Mouse (Mus musculus): ENCODE measurements around the gene Fam186a. TPM values are rescaled to one million over a fixed set of nuclear protein-coding genes. Genes with fewer than 3 reads are reported as not detected.
"Not testable (repeated sequence)": the region's sequence is repeated elsewhere in the genome, so short reads cannot be mapped to it uniquely, and the experiment has no call there.

Fam186a gene
- total RNA-seq, 2 experiments from 2014 or later = 0.06 to 0.10 TPM

DNA sequence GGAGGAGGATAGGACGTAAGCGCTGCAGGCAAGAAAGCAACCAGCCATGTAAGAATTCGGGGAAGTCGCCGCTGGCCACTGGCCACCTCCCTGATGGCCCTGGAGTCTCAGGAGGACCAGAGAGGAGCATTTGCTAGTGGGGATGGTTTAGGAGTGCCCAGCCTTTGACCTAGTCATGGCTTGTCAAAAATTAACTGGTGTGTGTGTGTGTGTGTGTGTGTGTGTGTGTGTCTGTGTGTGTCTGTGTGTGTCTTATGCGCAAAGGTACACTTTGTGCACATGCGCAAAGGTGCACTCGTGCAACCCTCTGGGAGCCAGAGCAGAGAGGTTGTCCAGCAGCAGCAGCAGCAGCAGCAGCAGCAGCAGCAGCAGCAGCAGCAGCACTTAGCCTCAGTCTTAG lies 29.0 kb downstream of the Fam186a start:
- no peak for DNase-seq (ENCODE audit: low spot score)
- intact Hi-C loops (cut with DNase I) = no loop called here

GRCm38 (mm10) chr15:99936659-99937058 lies 30.2 kb downstream of the Fam186a start:
- intact Hi-C loops (cut with DNase I) = no loop called here
- no peak for DNase-seq (ENCODE audit: low spot score)

DNA sequence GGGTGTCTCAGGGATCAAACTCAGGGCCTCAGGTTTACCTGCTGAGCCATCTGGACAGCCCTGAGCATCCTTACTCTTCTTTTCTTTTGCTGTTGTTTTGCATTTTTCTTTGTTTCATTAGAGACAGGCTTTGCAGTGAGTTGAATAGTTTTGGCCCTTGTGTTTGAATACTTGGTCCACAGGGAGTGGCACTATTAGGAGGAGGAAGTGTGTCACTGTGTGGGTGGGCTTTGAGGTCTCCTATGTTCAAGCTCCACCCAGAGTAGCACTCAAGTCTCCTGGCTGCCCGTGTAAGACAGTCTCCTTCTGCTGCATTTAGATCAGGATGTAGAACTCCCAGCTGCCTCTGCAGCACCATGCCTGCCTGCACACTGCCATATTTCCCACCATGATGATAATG lies 32.4 kb downstream of the Fam186a start:
- intact Hi-C loops (cut with DNase I) = no loop called here
- no peak for DNase-seq (ENCODE audit: low spot score)

GRCm38 (mm10) chr15:99931231-99931630 lies 35.6 kb downstream of the Fam186a start:
- DNase-seq (ENCODE audit: low spot score) = no peak
- intact Hi-C loops (cut with DNase I) = no loop called here

- intact Hi-C loops (cut with DNase I) = no loop called here
- no peak for DNase-seq (ENCODE audit: low spot score)
Measured at GRCm38 (mm10) chr15:99919601-99920158, 47.2 kb downstream of the Fam186a start.

GRCm38 (mm10) chr15:99917264-99917663 lies 49.6 kb downstream of the Fam186a start:
- intact Hi-C loops (cut with DNase I) = no loop called here
- no peak for DNase-seq (ENCODE audit: low spot score)

GRCm38 (mm10) chr15:99914613-99915012 lies 52.2 kb downstream of the Fam186a start:
- intact Hi-C loops (cut with DNase I) = no loop called here
- no peak for DNase-seq (ENCODE audit: low spot score)

- intact Hi-C loops (cut with DNase I) = no loop called here
- DNase-seq (ENCODE audit: low spot score) = no peak
Measured at GRCm38 (mm10) chr15:99911785-99912184, 55.1 kb downstream of the Fam186a start.

DNA sequence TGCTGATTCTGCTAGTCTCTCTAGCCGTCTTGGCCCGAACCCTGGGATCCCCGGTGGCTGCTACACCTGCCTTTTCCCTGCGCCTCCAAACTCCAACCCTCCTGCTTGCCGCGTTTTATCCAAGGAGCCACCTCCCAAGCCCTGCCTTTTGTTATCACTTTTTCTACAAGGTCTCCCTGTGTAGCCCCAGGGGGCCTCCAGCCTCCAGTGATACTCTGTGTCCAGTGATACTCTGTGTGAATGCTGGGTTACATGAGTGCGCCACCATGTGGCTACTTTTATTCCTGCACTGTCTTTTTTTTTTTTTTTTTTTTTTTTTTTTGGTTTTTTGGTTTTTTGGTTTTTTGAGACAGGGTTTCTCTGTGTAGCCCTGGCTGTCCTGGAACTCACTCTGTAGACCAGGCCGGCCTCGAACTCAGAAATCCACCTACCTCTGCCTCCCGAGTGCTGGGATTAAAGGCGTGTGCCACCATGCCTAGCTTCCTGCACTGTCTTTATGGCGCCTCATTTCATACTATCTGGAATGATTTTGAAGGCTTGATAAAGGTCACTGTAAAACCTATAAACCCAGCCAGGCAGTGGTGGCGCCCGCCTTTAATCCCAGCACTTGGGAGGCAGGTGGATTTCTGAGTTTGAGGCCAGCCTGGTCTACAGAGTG lies 57.4 kb downstream of the Fam186a start:
- not testable (repeated sequence) for DNase-seq (ENCODE audit: low spot score)
- intact Hi-C loops (cut with DNase I) = loop anchor here (2.0 to 10.0 kb wide), 2 partner anchors 313 to 415 kb away; no protein-coding TSS in a partner anchor

DNA sequence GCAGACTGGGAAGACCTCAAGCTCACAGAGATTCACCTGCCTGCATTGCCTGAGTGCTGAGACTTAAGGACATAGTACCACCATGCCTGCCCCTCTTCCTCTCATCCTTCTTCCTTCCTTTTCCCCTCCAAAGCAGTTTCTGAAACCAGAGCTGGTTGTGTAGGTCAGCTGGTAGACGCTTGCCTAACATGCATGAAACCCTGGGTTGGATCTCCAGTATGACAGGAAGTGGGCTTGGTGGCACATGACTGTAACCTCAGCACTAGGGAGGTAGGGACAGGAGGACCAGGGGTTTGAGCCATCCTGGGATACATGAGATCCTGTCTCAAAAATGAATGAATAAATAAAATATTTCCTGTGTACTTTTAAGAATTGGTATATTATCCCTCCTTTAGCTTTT lies 59.3 kb downstream of the Fam186a start:
- no peak for DNase-seq (ENCODE audit: low spot score)
- intact Hi-C loops (cut with DNase I) = loop anchor here (10.0 kb wide), 1 partner anchor 413 kb away; no protein-coding TSS in a partner anchor

DNA sequence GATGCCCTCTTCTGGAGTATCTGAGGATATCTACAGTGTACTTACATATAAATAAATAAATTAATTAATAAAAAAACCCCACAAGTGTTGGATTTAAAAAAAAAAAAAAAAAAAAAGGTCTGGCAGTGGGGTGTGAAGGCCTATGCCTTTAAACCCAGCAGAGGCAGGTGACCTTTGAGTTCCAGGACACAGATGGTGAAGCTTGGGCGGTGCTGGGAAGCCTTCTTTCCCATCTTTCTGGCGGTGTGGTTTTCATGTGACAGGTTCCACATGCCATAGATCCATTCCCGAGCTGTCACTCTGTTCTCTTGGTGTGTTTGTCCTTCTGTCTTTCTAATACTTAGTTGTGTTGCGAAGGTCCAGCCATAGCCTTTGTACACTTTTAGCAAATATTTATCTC lies 59.8 kb downstream of the Fam186a start:
- DNase-seq (ENCODE audit: low spot score) = no peak
- intact Hi-C loops (cut with DNase I) = loop anchor here (10.0 kb wide), 1 partner anchor 412 kb away; no protein-coding TSS in a partner anchor

DNA sequence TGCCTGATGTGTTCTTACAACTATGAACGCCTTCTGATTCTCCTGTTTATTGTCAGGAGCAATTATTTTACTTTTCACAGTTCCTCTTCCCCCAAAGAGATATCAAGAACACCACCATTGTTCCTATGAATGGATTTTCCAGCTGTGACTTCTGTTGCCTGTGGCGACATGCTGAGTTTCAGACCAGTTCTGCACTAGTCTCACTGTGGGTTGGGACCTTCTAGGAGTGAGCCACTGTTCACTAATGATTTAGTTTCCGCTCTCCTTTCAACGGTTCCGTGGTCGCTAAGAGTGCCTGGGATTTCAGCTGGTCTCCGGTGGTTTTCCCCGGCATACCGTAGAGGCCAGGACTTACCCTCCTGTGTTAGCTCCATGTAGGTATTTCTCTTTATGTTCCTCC lies 62.0 kb downstream of the Fam186a start:
- DNase-seq (ENCODE audit: low spot score) = no peak
- intact Hi-C loops (cut with DNase I) = loop anchor here (1.0 to 10.0 kb wide), 4 partner anchors 65 to 410 kb away; partner anchors contain the start of gene Gpd1

DNA sequence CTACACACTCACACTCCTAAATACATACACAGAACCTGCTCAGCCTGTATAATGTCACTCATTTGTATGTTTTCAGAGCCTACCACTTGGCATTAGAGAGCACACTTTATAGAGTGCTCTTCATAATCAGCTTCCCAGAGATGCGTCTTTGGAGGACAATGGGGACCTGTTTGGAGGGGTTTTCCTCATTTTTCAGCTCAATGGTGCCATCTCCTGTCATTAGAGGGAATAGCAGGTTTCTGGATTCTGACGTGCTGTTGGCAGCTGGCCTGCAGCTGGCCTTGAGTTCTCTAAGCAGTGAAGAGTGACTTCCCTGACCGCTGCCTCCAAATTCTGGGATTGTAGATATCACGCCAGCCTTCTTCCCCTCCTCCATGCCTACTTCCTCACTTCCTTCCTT lies 62.5 kb downstream of the Fam186a start:
- intact Hi-C loops (cut with DNase I) = loop anchor here (1.0 to 10.0 kb wide), 4 partner anchors 64 to 410 kb away; partner anchors contain the start of gene Gpd1
- DNase-seq (ENCODE audit: low spot score) = peak; percentile 59

DNA sequence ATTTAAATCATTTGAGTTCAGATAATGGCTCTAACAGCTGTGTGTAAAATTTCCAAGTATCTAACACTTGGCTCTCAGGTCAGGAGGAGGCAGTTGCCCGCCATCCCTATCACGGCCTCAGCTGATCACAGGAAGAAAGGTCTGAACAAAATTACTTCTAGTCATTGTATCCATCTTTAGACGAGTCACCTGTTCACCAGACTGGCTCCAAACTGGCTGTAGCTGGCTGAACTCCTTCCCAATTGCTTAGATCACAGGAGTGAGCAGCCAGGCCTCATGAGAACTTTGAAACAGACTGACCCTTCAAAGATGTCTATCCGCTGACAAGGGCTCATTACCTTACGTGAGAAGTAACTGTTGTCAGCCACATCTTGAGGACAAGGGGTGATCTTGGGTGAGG lies 63.6 kb downstream of the Fam186a start:
- DNase-seq (ENCODE audit: low spot score) = no peak
- intact Hi-C loops (cut with DNase I) = loop anchor here (5.0 to 10.0 kb wide), 2 partner anchors 186 to 408 kb away; partner anchors contain the start of gene Gpd1

DNA sequence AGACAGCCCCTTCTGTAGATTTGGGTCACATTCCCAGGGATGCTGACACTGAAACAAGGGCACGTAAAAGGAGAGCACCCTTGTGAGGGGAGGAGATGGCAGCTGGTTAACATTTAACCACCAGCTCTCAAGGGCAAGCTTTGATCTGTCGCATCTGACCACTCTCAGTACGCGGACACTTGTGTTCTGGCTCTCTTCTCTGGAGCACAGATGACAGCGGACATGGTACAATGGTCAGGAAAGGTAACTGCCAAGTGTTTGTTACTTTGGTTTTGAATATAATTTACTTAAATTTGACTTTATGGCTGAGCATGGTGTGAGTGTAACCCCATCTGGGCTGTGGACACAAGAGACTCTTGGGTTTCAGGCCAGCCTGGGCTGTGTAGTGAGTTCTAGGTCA lies 64.1 kb downstream of the Fam186a start:
- no peak for DNase-seq (ENCODE audit: low spot score)
- intact Hi-C loops (cut with DNase I) = loop anchor here (5.0 to 10.0 kb wide), 2 partner anchors 185 to 408 kb away; partner anchors contain the start of gene Gpd1

DNA sequence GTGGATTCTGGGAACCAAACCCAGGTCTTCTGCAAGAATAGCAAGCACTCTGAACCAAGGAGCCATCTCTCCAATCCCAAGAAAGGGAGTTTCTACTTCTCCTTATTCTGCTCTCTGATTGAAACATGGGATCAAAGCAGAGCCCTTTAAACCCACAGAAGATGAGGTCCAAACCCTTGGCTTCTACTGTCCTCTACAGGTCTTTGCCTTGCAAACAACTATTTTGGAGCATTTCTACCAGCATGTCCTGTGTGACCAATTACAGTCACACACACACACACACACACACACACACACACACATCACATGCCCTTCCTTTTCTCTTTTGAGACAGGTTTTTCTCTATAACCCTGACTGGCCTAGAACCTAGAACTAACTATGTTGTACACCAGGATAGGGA lies 70.2 kb downstream of the Fam186a start:
- DNase-seq (ENCODE audit: low spot score) = no peak
- intact Hi-C loops (cut with DNase I) = no loop called here

GRCm38 (mm10) chr15:99891355-99891754 lies 75.5 kb downstream of the Fam186a start:
- no peak for DNase-seq (ENCODE audit: low spot score)

GRCm38 (mm10) chr15:99890412-99891236 lies 76.2 kb downstream of the Fam186a start:
- intact Hi-C loops (cut with DNase I) = no loop called here
- no peak for DNase-seq (ENCODE audit: low spot score)

More at GRCm38 (mm10) chr15:99891355-99891754, 75.5 kb downstream of the Fam186a start:
- intact Hi-C loops (cut with DNase I) = no loop called here

- intact Hi-C loops (cut with DNase I) = no loop called here
- DNase-seq (ENCODE audit: low spot score) = no peak
Measured at GRCm38 (mm10) chr15:99889275-99889874, 77.5 kb downstream of the Fam186a start.

- intact Hi-C loops (cut with DNase I); DNase-seq (ENCODE audit: low spot score): not testable (repeated sequence)
Measured at GRCm38 (mm10) chr15:99887130-99887529, 79.7 kb downstream of the Fam186a start.
